Mouse (Mus musculus) kidney, embryonic 16.5 days (tissue): ENCODE data around the gene Hoxa9. TPM values are rescaled to one million over a fixed set of nuclear protein-coding genes. Genes with fewer than 3 reads are reported as not detected.

Experiments
- ATAC-seq: fragments of 200-750 bp; cut with Nextera tagmentation; 2 replicates; pipeline ENCODE4 v1.8.0; 2017; ENCODE audit warnings: moderate TSS enrichment; ENCODE audit not compliant: low FRiP score, low TSS enrichment
- H3K27ac ChIP-seq: fragments of 300-500 bp; sonication (generic); 2 replicates; pipeline ENCODE4 v1.5.1; 2014; ENCODE audit warnings: low read length
- H3K27me3 ChIP-seq: fragments of 300-500 bp; sonication (generic); 2 replicates; pipeline ENCODE4 v1.6.1; 2014; ENCODE audit warnings: low read length, control low read depth, mixed read lengths; ENCODE audit not compliant: insufficient read depth
- H3K36me3 ChIP-seq: fragments of 300-500 bp; sonication (generic); 2 replicates; pipeline ENCODE4 v1.6.1; 2014; ENCODE audit warnings: low read length, control low read depth, mixed read lengths; ENCODE audit not compliant: insufficient read depth
- H3K4me1 ChIP-seq: fragments of 300-500 bp; sonication (generic); 2 replicates; pipeline ENCODE4 v1.6.1; 2014; ENCODE audit warnings: low read length, control low read depth, mixed read lengths; ENCODE audit not compliant: insufficient read depth
- H3K4me2 ChIP-seq: fragments of 300-500 bp; sonication (generic); replicated peaks from 2 replicates; pipeline ENCODE4 v1.6.1; 2014; ENCODE audit warnings: low read depth, low read length
- H3K4me3 ChIP-seq: fragments of 300-500 bp; sonication (generic); 2 replicates; pipeline ENCODE4 v1.5.1; 2014; ENCODE audit warnings: mild to moderate bottlenecking, low read length
- H3K9ac ChIP-seq: fragments of 300-500 bp; sonication (generic); replicated peaks from 2 replicates; pipeline ENCODE4 v1.6.1; 2014; ENCODE audit warnings: low read length
- H3K9me3 ChIP-seq: fragments of 300-500 bp; sonication (generic); 2 replicates; pipeline ENCODE4 v1.6.1; 2016; ENCODE audit warnings: low read length, control low read depth
- WGBS: fragments of 180-500 bp; shearing (Covaris S2); extraction: QIAGEN DNeasy Blood & Tissue Kit; methylation state at CpG from one replicate; pipeline ENCODE4 v1.1.7; 2014; 5-methylcytosine and 5-hydroxymethylcytosine counted together
- polyA plus RNA-seq: library from polyadenylated mRNA; unstranded; fragments of >200 nt; fragmentation: Nextera tagmentation; extraction: Ambion mirVana; gene quantifications from 2 replicates; pipeline ENCODE4 v1.2.1, GENCODE M21; 2015

Hoxa9 gene
- polyA plus RNA-seq, 1 experiment from 2014 or later: 56.6 TPM

DNA sequence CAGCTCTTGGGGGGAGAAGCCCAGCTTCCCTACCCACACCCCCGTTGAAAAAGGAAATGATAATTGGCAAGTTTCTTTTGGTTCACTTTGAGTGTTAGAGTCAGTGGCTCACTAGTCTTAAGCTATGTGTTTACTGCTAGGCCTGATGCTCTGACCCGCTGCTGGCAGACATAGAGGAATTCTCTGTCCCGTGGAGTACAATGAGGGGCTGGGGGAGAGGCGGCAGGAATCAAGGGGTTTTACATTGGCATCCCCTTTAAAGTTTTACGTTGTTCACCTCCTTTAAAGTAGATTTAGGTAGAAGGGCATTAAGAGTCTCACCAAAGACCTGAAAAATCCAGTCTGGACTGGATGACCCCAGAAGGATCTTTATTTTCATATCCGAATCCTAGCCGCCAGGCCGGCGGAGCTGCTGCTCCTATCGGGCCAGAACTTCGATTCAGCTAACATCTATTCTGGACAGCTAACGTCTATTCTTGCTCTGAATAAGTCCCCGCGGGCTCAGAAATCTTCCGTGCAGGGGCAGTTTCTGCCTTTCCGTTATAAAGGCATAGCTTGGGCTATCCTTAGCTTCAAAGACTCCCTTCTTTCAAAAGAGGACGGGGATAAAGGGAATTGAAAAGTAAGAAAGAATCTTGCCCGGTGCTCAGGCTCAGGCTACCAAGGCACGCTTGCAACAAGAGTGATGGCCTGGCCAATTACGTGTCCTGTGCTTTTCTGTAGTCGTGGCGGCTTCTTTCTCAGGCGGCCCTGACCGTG lies 21.3 kb upstream of the Hoxa9 start:
- WGBS: 37% methylated on average over 24 of the region's 24 CpGs

DNA sequence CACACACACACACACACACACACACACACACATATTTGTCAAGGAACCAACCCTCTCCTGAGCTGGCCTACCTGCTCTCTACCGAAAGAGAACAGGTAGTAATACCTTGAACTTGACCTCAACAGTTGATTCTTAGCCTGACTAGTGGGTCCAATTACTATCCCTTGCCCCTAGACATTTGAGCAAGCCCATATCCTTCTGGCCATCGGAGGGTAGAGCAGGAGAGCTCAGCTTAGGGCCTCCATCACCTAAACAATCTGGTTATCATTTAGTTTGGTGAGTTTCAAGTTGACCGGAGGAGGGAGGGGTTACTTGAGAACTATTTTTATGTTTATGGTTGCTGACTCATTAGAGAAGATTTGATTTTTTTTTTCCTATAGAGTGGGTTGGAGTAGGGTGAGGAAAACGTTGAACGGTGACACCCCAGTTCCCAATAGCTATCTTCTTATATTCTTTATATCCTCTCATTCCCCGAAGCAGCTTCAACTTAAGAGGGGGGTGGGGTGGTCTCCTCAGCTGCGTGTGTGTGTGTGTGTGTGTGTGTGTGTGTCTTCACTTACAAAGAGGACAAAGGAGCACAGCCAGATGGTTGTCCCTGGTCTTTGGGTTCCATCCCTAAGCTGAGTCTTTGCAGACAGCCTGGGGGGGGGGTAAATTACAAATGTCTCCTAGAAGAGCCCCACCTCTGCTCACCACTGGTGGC lies 20.4 kb upstream of the Hoxa9 start:
- no peak for ATAC-seq
- Histone ChIP-seq H3K27me3 (peaks cover 47% of the 10 kb centered on the region), H3K9ac (no peak overlapping the region), H3K9me3 (no peaks in the 10 kb centered on the region), H3K4me2 (no peak overlapping the region), H3K4me1 (peaks cover 32% of the 10 kb centered on the region), H3K27ac (no peak overlapping the region), H3K4me3 (no peak overlapping the region), H3K36me3 (0 out of 2 replicates have a peak, but pooled peaks cover 3% of the 10 kb centered on the region)
- WGBS: 48% methylated on average over 7 of the region's 7 CpGs

More for the DNA sequence above, 21.3 kb upstream of the Hoxa9 start:
- no peak for ATAC-seq
- Histone ChIP-seq H3K4me2 (peak overlapping the region; percentile 44), H3K27me3 (peaks cover 53% of the 10 kb centered on the region), H3K9ac (no peak overlapping the region), H3K9me3 (no peaks in the 10 kb centered on the region), H3K36me3 (0 out of 2 replicates have a peak, but pooled peaks cover 3% of the 10 kb centered on the region), H3K27ac (no peak overlapping the region), H3K4me3 (peak overlapping the region; percentile 40), H3K4me1 (peaks cover 32% of the 10 kb centered on the region)

DNA sequence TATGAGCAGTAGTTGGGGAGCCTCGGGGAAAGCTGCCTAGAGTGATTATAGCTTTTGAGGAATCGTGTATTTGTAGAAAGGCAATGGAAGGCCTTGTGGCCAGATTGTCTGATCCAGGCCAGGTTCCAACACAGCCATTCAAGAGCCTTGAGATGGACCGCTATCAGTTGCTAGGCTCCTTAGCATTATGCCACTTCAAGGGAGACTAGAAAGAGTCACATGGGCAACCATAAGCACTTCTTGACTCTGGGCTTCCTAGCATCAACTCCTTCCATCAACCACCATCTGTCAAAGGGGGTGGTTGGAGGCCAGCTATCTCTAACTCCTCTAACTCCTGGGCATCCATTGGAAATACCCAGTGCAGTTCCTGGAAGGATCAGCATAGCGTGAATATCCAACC lies 18.9 kb upstream of the Hoxa9 start:
- ATAC-seq: no peak
- 28% methylated on average over 4 of the region's 4 CpGs for WGBS
- peaks cover 32% of the 10 kb centered on the region for H3K4me1 ChIP-seq
- 0 out of 2 replicates have a peak, but pooled peaks cover 3% of the 10 kb centered on the region for H3K36me3 ChIP-seq
- no peaks in the 10 kb centered on the region for H3K9me3 ChIP-seq
- H3K27me3 ChIP-seq: peaks cover 37% of the 10 kb centered on the region
- H3K9ac ChIP-seq: peak overlapping the region; percentile 77
- peak overlapping the region; percentile 67 for H3K4me2 ChIP-seq
- H3K27ac ChIP-seq: peak overlapping the region; percentile 95
- H3K4me3 ChIP-seq: peak overlapping the region; percentile 50

DNA sequence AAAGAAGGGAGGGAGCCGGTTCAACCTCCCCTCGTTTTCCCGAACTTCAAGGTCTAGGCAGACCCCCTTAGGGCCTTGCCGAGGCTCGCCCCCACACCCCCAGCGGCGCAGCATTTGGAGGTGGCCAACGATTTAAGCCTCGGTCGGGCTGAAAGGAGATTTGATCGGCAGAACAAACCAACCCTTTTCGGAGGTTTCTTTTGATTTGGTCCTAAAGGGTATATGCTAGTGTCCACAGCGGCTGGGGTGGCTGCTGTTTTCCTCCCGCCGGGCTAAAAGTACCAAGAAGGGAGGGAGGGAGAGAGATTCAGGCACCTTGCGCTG lies 18.5 kb upstream of the Hoxa9 start:
- peak overlapping the region; percentile 50 for H3K4me3 ChIP-seq
- no peaks in the 10 kb centered on the region for H3K9me3 ChIP-seq
- H3K4me2 ChIP-seq: peak overlapping the region; percentile 67
- peaks cover 37% of the 10 kb centered on the region for H3K27me3 ChIP-seq
- peak overlapping the region; percentile 77 for H3K9ac ChIP-seq
- H3K4me1 ChIP-seq: peaks cover 32% of the 10 kb centered on the region
- peak overlapping the region; percentile 95 for H3K27ac ChIP-seq
- ATAC-seq: no peak
- 6% methylated on average over 16 of the region's 16 CpGs for WGBS
- H3K36me3 ChIP-seq: 0 out of 2 replicates have a peak, but pooled peaks cover 3% of the 10 kb centered on the region

DNA sequence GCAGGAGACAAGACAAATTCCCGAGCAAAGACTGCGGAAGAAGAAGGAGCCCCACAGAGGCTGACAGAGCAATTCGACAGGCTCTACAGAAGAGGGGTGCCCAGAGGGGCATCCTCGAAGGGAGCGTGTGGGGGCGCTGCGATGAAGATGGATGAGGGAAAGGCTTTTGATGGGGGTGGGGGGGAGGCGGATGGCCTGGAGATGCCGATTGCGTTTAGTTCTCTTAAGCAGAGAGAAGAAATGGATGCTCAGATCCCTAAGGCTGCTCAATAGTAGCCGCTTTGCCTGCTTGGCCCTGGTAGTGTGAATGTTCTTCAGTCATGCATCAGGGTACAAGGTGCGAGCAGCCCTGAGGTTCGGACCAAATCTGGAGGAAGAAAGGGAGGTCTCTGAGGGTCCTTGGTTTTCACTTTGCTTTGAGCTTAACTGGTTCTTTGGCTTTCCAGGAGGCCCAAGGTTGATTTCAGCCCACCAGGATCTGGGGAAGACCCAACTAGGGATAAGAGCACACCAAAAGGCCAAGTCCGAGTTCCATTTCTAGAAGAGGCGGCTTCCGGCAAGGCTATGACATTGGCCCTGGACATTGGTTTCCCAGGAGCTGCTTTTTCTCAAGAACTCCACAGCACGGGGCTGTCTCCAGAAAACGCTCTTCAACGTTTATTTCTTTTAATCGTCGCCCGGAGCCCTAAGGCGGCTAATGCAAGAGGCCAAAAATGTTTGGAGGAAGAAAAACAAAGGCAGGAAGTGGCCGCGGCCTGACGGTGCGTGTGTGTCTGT lies 17.9 kb upstream of the Hoxa9 start:
- H3K27ac ChIP-seq: peak overlapping the region; percentile 95
- peak overlapping the region; percentile 67 for H3K4me2 ChIP-seq
- 0 out of 2 replicates have a peak, but pooled peaks cover 3% of the 10 kb centered on the region for H3K36me3 ChIP-seq
- H3K9me3 ChIP-seq: no peaks in the 10 kb centered on the region
- WGBS: 4% methylated on average over 27 of the region's 27 CpGs
- peak overlapping the region; percentile 77 for H3K9ac ChIP-seq
- H3K4me1 ChIP-seq: peaks cover 32% of the 10 kb centered on the region
- peak overlapping the region; percentile 50 for H3K4me3 ChIP-seq
- H3K27me3 ChIP-seq: peaks cover 31% of the 10 kb centered on the region
- no peak for ATAC-seq

DNA sequence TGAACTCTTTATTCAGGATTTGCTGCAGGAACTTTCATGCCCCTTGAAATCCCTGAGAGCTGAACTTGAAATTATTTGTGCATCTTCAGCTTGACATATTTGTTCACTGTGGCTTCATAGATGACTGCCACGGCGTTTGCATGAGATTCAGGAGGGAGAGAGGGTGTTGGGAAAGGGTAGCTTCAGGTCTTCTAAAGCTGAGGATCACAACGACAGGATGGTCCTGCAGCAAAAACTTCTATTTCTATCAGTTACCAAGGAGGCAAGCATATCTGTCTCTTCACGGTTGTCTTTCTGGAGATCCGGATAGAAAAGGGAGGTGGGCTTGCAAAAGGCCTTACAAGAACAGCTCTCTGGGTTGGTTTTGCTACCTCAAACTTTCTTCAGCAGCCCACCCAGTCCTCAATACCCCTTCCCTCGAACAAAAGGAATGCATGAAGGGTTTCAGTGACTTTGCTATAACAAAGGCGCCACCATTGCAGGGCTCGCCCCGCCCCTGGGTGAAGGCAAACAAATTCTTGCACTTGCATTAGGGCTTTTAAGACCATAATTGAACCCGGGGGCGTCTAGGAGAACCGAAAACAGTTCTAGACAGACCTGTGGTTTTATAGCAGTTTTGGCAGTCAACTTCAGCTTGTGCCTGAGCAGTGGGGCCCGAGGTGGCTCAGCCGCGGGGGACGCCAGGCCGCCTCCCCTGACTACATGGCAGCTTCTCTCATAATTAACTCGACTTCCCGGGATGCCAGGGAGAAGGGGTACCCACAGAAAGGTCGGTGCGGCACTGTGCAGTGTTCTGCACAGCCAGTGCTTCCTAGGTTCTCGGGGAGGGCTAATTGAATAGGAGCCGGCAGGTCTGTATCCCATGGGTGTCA lies 17.1 kb upstream of the Hoxa9 start:
- 4% methylated on average over 23 of the region's 23 CpGs for WGBS
- 0 out of 2 replicates have a peak, but pooled peaks have one; percentile 7 for ATAC-seq
- H3K36me3 ChIP-seq: 0 out of 2 replicates have a peak, but pooled peaks cover 3% of the 10 kb centered on the region
- peak overlapping the region; percentile 77 for H3K9ac ChIP-seq
- H3K4me2 ChIP-seq: peak overlapping the region; percentile 67
- peak overlapping the region; percentile 50 for H3K4me3 ChIP-seq
- peaks cover 26% of the 10 kb centered on the region for H3K27me3 ChIP-seq
- no peaks in the 10 kb centered on the region for H3K9me3 ChIP-seq
- peaks cover 26% of the 10 kb centered on the region for H3K4me1 ChIP-seq
- peak overlapping the region; percentile 95 for H3K27ac ChIP-seq

DNA sequence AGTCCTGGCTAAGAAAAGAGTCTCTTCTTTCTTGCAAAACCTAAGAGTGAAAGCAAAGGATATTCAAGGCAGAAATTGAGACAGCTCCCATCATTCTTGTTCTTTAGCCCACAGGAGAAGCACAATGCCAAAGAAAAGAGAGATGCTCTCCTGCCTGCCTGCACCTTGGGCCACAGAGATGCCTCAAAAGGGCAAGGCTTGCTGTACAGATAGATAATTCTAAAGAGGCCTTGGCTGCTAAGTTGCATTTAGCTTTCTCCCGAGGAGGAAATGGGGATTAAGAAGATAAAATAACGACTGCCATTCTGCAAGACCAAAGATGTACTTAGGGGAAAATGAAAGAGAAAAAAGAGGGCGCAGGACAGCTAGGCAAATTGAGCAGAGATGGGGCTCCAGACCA lies 16.0 kb upstream of the Hoxa9 start:
- H3K4me3 ChIP-seq: peak overlapping the region; percentile 80
- peak overlapping the region; percentile 96 for H3K27ac ChIP-seq
- peak overlapping the region; percentile 98 for H3K9ac ChIP-seq
- H3K36me3 ChIP-seq: peaks cover 3% of the 10 kb centered on the region; the same call in 1 of the 2 replicates
- H3K9me3 ChIP-seq: no peaks in the 10 kb centered on the region
- ATAC-seq: no peak
- 9% methylated on average over 3 of the region's 3 CpGs for WGBS
- peaks cover 19% of the 10 kb centered on the region for H3K27me3 ChIP-seq
- H3K4me2 ChIP-seq: peak overlapping the region; percentile 78
- H3K4me1 ChIP-seq: peaks cover 31% of the 10 kb centered on the region

DNA sequence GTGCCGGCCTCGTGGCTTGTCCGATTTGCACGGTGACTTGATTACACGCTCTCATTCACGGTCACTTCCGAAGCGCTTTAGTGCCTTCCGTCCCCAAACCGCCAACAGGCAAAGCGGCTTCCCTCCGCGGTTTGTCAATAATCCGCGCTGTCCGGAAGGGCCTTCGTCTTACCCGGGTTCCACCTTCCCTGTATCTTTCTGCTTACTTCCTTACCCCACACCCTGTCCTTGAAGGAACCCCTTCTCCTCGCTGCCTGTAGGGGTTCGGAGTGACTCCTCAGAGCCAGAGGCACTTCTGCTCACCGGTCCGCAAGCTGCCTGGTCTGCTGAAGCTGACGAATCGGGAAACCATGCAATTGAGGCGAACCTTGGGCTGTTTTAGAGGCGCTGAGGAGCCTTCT lies 15.5 kb upstream of the Hoxa9 start:
- ATAC-seq: 0 out of 2 replicates have a peak, but pooled peaks have one; percentile 21
- H3K4me3 ChIP-seq: peak overlapping the region; percentile 80
- peak overlapping the region; percentile 96 for H3K27ac ChIP-seq
- peaks cover 14% of the 10 kb centered on the region; the same call in 1 of the 2 replicates for H3K27me3 ChIP-seq
- peak overlapping the region; percentile 78 for H3K4me2 ChIP-seq
- H3K9me3 ChIP-seq: no peaks in the 10 kb centered on the region
- peak overlapping the region; percentile 98 for H3K9ac ChIP-seq
- peaks cover 36% of the 10 kb centered on the region for H3K4me1 ChIP-seq
- under 1% methylated on average over 26 of the region's 26 CpGs for WGBS
- peaks cover 3% of the 10 kb centered on the region; the same call in 1 of the 2 replicates for H3K36me3 ChIP-seq
